Mouse (Mus musculus) CH12.LX (cell line): ENCODE measurements around the gene Sh3bp5. TPM values are rescaled to one million over a fixed set of nuclear protein-coding genes. Genes with fewer than 3 reads are reported as not detected.

Experiments
- DNase-seq: peaks from one replicate; pipeline ENCODE4 v3.0.0-alpha.2; 2013; ENCODE audit errors: extremely low read depth
- H3K27ac ChIP-seq: 2 replicates; pipeline ENCODE4 v1.5.1; 2012; ENCODE audit warnings: low read depth, mild to moderate bottlenecking, control low read depth, moderate library complexity; ENCODE audit not compliant: insufficient read depth
- H3K27me3 ChIP-seq: replicated peaks from 2 replicates; pipeline ENCODE3; 2012; ENCODE audit warnings: inconsistent platforms
- H3K36me3 ChIP-seq, 2 experiments: replicated peaks in 1 of 2; 2 replicates each; pipeline versions ENCODE3 to v1.6.1; 2012; ENCODE audit warnings: inconsistent platforms in 1 of 2, low read length in 1 of 2, mild to moderate bottlenecking in 1 of 2, mixed read lengths in 1 of 2, moderate library complexity in 1 of 2; ENCODE audit not compliant: control insufficient read depth in 1 of 2, insufficient read depth in 1 of 2
- H3K4me1 ChIP-seq, 2 experiments: 2 replicates each; pipeline ENCODE4 v1.6.1; 2012; ENCODE audit warnings: inconsistent platforms in 1 of 2, moderate library complexity in 1 of 2; ENCODE audit not compliant: insufficient read depth in 2 of 2, control insufficient read depth in 1 of 2
- H3K4me2 ChIP-seq: 2 replicates; pipeline ENCODE4 v1.6.1; 2012; ENCODE audit warnings: low read depth, mild to moderate bottlenecking, control low read depth; ENCODE audit not compliant: poor library complexity, insufficient read depth, severe bottlenecking
- H3K4me3 ChIP-seq, 3 experiments: fragments of 150-350 bp in 1 of 3; sonication (generic) in 1 of 3; replicated peaks in 1 of 3; 2 replicates each; pipeline versions ENCODE3 to v1.5.1; 2011 to 2012; ENCODE audit warnings: low read depth in 2 of 3, low read length in 2 of 3, mild to moderate bottlenecking in 2 of 3, moderate library complexity in 2 of 3, control low read depth in 1 of 3, improper control_type of control experiment in 1 of 3, inconsistent platforms in 1 of 3, mixed read lengths in 1 of 3; ENCODE audit not compliant: poor library complexity in 1 of 3
- H3K79me2 ChIP-seq: replicated peaks from 2 replicates; pipeline ENCODE4 v1.6.1; 2012; ENCODE audit warnings: mild to moderate bottlenecking, moderate library complexity; ENCODE audit not compliant: control insufficient read depth, poor library complexity, insufficient read depth, severe bottlenecking; ENCODE audit errors: extremely low read depth
- H3K9ac ChIP-seq: 2 replicates; pipeline ENCODE4 v1.6.1; 2012; ENCODE audit warnings: low read depth, mild to moderate bottlenecking, control low read depth, moderate library complexity; ENCODE audit not compliant: insufficient read depth
- H3K9me3 ChIP-seq: replicated peaks from 2 replicates; pipeline ENCODE3; 2012; ENCODE audit warnings: low read length, inconsistent platforms, mixed read lengths
- BHLHE40 ChIP-seq: IDR thresholded peaks from 2 replicates; pipeline ENCODE4 v1.6.1; 2011; ENCODE audit warnings: mild to moderate bottlenecking, low read depth, low read length, improper control_type of control experiment
- CHD2 ChIP-seq: IDR thresholded peaks from 2 replicates; pipeline ENCODE4 v1.6.1; 2011; ENCODE audit warnings: low read length, improper control_type of control experiment
- CTCF ChIP-seq, 2 experiments: IDR thresholded peaks in 1 of 2; conservative IDR thresholded peaks in 1 of 2; 2 replicates each; pipeline ENCODE4 v1.5.1; 2011 to 2012; ENCODE audit warnings: low read depth in 2 of 2, low read length in 2 of 2, improper control_type of control experiment in 1 of 2, inconsistent platforms in 1 of 2, mild to moderate bottlenecking in 1 of 2, moderate library complexity in 1 of 2
- E2F4 ChIP-seq: IDR thresholded peaks from 2 replicates; pipeline ENCODE4 v1.6.1; 2011; ENCODE audit warnings: low read depth, low read length, improper control_type of control experiment; ENCODE audit not compliant: insufficient replicate concordance
- ELF1 ChIP-seq: IDR thresholded peaks from 2 replicates; pipeline ENCODE4 v1.6.1; 2014; ENCODE audit warnings: low read depth, mild to moderate bottlenecking, inconsistent platforms, low read length, improper control_type of control experiment
- ETS1 ChIP-seq: conservative IDR thresholded peaks from 2 replicates; pipeline ENCODE4 v1.6.1; 2012; ENCODE audit warnings: low read depth, mild to moderate bottlenecking, inconsistent platforms, low read length, improper control_type of control experiment, moderate library complexity
- GABPA ChIP-seq: IDR thresholded peaks from 2 replicates; pipeline ENCODE4 v1.6.1; 2012; ENCODE audit warnings: low read depth, low read length, improper control_type of control experiment, inconsistent platforms; ENCODE audit not compliant: insufficient replicate concordance
- HCFC1 ChIP-seq: IDR thresholded peaks from 2 replicates; pipeline ENCODE4 v1.6.1; 2012; ENCODE audit warnings: low read depth, mild to moderate bottlenecking, inconsistent platforms, low read length, improper control_type of control experiment
- JUN ChIP-seq: IDR thresholded peaks from 2 replicates; pipeline ENCODE4 v1.6.1; 2011; ENCODE audit warnings: low read depth, mild to moderate bottlenecking, low read length, improper control_type of control experiment, moderate library complexity; ENCODE audit not compliant: insufficient read depth
- KAT2A ChIP-seq: IDR thresholded peaks from 2 replicates; pipeline ENCODE4 v1.6.1; 2012; ENCODE audit warnings: low read length, improper control_type of control experiment, inconsistent platforms; ENCODE audit not compliant: insufficient replicate concordance
- MAZ ChIP-seq: IDR thresholded peaks from 2 replicates; pipeline ENCODE4 v1.6.1; 2012; ENCODE audit warnings: low read depth, mild to moderate bottlenecking, inconsistent platforms, low read length, improper control_type of control experiment, moderate library complexity
- MXI1 ChIP-seq: IDR thresholded peaks from 2 replicates; pipeline ENCODE4 v1.6.1; 2011; ENCODE audit warnings: mild to moderate bottlenecking, low read depth, low read length, improper control_type of control experiment
- PAX5 ChIP-seq: IDR thresholded peaks from 2 replicates; pipeline ENCODE4 v1.6.1; 2012; ENCODE audit warnings: low read length, inconsistent platforms, mixed read lengths
- RAD21 ChIP-seq: IDR thresholded peaks from 2 replicates; pipeline ENCODE4 v1.6.1; 2011; ENCODE audit warnings: low read depth, mild to moderate bottlenecking, low read length, improper control_type of control experiment, moderate library complexity
- RCOR1 ChIP-seq: conservative IDR thresholded peaks from 2 replicates; pipeline ENCODE4 v1.6.1; 2012; ENCODE audit warnings: low read depth, mild to moderate bottlenecking, inconsistent platforms, low read length, improper control_type of control experiment
- SIN3A ChIP-seq: IDR thresholded peaks from 2 replicates; pipeline ENCODE4 v1.6.1; 2012; ENCODE audit warnings: low read length, improper control_type of control experiment, inconsistent platforms
- SMC3 ChIP-seq: IDR thresholded peaks from 2 replicates; pipeline ENCODE4 v1.6.1; 2011; ENCODE audit warnings: low read depth, low read length, improper control_type of control experiment
- TBP ChIP-seq: conservative IDR thresholded peaks from 2 replicates; pipeline ENCODE4 v1.6.1; 2011; ENCODE audit warnings: low read depth, low read length, improper control_type of control experiment
- TCF12 ChIP-seq: IDR thresholded peaks from 2 replicates; pipeline ENCODE4 v1.6.1; 2014; ENCODE audit warnings: low read depth, mild to moderate bottlenecking, inconsistent platforms, low read length, improper control_type of control experiment
- UBTF ChIP-seq: IDR thresholded peaks from 2 replicates; pipeline ENCODE4 v1.6.1; 2012; ENCODE audit warnings: low read depth, mild to moderate bottlenecking, inconsistent platforms, low read length, improper control_type of control experiment, moderate library complexity
- USF1 ChIP-seq: IDR thresholded peaks from 2 replicates; pipeline ENCODE4 v1.6.1; 2014; ENCODE audit warnings: low read depth, mild to moderate bottlenecking, inconsistent platforms, low read length, improper control_type of control experiment
- ZKSCAN1 ChIP-seq: IDR thresholded peaks from 2 replicates; pipeline ENCODE4 v1.6.1; 2012; ENCODE audit warnings: low read depth, inconsistent platforms, low read length, improper control_type of control experiment, borderline replicate concordance
- ZNF384 ChIP-seq: IDR thresholded peaks from 2 replicates; pipeline ENCODE4 v1.6.1; 2012; ENCODE audit warnings: low read depth, low read length, improper control_type of control experiment, inconsistent platforms
- dilution Hi-C: fragments of 300-500 bp; cut with MboI; formaldehyde crosslinking; loops from 2 replicates; pipeline ENCODE4 v1.14.3; 2020; ENCODE audit warnings: low sequenced_read_pairs; ENCODE audit not compliant: extremely low pct_unique_long_range_greater_than_20kb, extremely low pct_ligation_motif_present
- in situ Hi-C: fragments of 300-500 bp; cut with MboI; formaldehyde crosslinking; loops from 3 replicates; pipeline ENCODE4 v1.14.3; 2019; ENCODE audit warnings: low sequenced_read_pairs, low pct_ligation_motif_present, low pct_unique_long_range_greater_than_20kb, mixed read lengths
- polyA plus RNA-seq: library from polyadenylated mRNA; unstranded; fragments of >175 nt; gene quantifications from 2 replicates; pipeline ENCODE4 v1.2.1, GENCODE M21; 2012; ENCODE audit warnings: low read depth; ENCODE audit not compliant: insufficient read length
- total RNA-seq, 2 experiments: library from RNA; depleted of rRNA; stranded (reverse); fragments of 300-350 nt in 1 of 2; fragments of >200 nt in 1 of 2; gene quantifications; 2 replicates each; pipeline ENCODE4 v1.2.3; 2012 to 2014

Gene Sh3bp5
- total and polyA plus RNA-seq, 3 experiments: 57.4 to 158 (median 64.6) TPM

DNA sequence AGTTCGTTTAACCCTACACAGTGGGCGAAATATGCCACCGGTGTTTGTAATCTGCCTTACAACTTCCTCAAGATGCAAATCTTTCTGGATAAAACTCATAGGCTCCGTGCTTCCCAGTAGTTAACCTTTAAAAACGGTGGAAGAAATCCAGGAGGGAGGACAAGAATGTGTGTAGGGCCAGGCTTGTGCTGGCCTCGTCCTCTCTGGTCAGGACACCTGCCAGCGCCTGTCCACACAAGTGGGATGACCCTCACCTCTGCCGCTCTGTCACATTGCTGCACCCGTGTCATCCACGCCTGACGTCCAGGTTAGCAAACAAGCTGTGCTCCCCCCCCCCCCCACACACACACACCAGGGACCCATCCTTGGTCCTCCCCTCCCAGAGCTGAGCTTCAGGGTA is 3.4 kb upstream of the Sh3bp5 start:
- Histone ChIP-seq H3K9me3 (peaks cover 2% of the 10 kb centered on the region), H3K27ac (no peak overlapping the region), H3K36me3 (peaks cover 0 to 6% of the 10 kb centered on the region in 2 experiments), H3K79me2 (peaks cover 15% of the 10 kb centered on the region), H3K9ac (no peak overlapping the region), H3K4me2 (no peak overlapping the region), H3K4me1 (peaks cover 17 to 73% of the 10 kb centered on the region in 2 experiments), H3K4me3 (no peak overlapping the region), H3K27me3 (no peaks in the 10 kb centered on the region)
- in situ Hi-C loops (no loop called here), dilution Hi-C loops (no loop called here)
- no peak for DNase-seq
- TF ChIP-seq SMC3: no peak
- no peak for TF ChIP-seq GABPA
- TF ChIP-seq ETS1: no peak
- TF ChIP-seq UBTF: no peak

DNA sequence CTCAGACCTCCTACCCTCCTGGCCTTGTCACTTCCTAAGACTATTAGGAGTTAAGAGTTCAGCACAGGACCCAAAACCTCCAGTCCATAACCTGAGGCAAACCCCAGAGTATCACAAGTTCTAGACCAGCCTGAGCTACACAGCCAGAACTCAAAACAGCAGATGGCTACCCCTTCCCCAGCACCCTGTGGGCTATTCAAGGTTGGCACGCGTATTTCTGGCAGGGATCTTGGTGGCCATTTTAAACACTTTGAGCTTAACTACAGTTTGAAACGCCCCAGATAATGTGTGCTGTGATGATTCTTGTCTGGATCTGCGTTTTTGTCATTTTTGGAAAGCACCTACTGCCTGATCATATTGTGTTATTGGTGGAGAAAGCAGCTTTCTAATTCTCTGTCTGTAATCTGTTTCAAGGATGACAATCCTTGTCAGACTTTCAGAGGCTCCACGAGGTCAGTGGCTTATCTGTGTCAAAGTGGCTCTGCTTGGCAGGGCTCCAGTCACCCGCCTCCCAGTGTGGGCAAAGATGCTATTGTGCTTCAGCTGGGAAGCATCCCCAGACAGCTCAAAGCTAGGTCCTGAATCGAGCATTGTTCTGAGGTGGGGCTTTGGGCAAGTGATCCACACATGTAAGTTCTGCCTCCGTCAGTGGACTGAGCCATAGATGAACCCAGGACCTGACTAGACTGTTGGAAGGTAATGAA is 2.1 kb upstream of the Sh3bp5 start:
- DNase-seq: no peak
- H3K4me2 ChIP-seq: no peak overlapping the region

GRCm38 (mm10) chr14:31435018-31435915 is 611 bp downstream of the Sh3bp5 start:
- Histone ChIP-seq H3K4me2 (peak overlapping the region; percentile 48), H3K36me3 (peaks cover 7 to 36% of the 10 kb centered on the region in 2 experiments), H3K4me3 (peak overlapping the region; percentile 88 to 100 (median 98)), H3K9ac (peak overlapping the region; percentile 65), H3K27me3 (no peaks in the 10 kb centered on the region), H3K9me3 (no peaks in the 10 kb centered on the region), H3K27ac (peak overlapping the region; percentile 70), H3K79me2 (peaks cover 52% of the 10 kb centered on the region), H3K4me1 (peaks cover 9 to 58% of the 10 kb centered on the region in 2 experiments)
- dilution Hi-C loops: no loop called here
- no peak for DNase-seq
- in situ Hi-C loops: no loop called here
- no peak for TF ChIP-seq ELF1
- TF ChIP-seq CTCF (conservative IDR thresholded peaks at IDR 0.05 in 1 of 2, IDR thresholded peaks at IDR 0.05 in 1 of 2; ENCODE audit: low read depth in 2 of 2, low read length in 2 of 2): no peak
- TF ChIP-seq TBP: no peak
- no peak for TF ChIP-seq ZNF384
- peak; percentile 88 for TF ChIP-seq MXI1
- TF ChIP-seq SIN3A: peak; percentile 77
- TF ChIP-seq TCF12: peak; percentile 27; the same call in 1 of the 2 replicates
- no peak for TF ChIP-seq ZKSCAN1
- no peak for TF ChIP-seq PAX5
- no peak for TF ChIP-seq BHLHE40
- TF ChIP-seq E2F4: no peak
- TF ChIP-seq HCFC1: no peak
- no peak for TF ChIP-seq USF1
- TF ChIP-seq MAZ: no peak
- no peak for TF ChIP-seq RAD21
- no peak for TF ChIP-seq CHD2

More for the DNA sequence above, 2.1 kb upstream of the Sh3bp5 start:
- TF ChIP-seq BHLHE40 (no peak), SMC3 (no peak), ETS1 (no peak), KAT2A (no peak), TBP (no peak), RCOR1 (no peak), ELF1 (no peak), UBTF (no peak), JUN (no peak)
- no peaks in the 10 kb centered on the region for H3K27me3 ChIP-seq
- H3K9me3 ChIP-seq: peaks cover 2% of the 10 kb centered on the region
- in situ Hi-C loops: no loop called here
- H3K27ac ChIP-seq: no peak overlapping the region
- H3K4me1 ChIP-seq: peaks cover 13 to 60% of the 10 kb centered on the region in 2 experiments
- dilution Hi-C loops: no loop called here
- H3K36me3 ChIP-seq: peaks cover 0 to 16% of the 10 kb centered on the region in 2 experiments
- H3K79me2 ChIP-seq: peaks cover 28% of the 10 kb centered on the region
- H3K4me3 ChIP-seq: no peak overlapping the region
- H3K9ac ChIP-seq: no peak overlapping the region
